Mouse (Mus musculus) liver, embryonic 12.5 days (tissue): Measurements from ENCODE around the gene Olig1. TPM values are rescaled to one million over a fixed set of nuclear protein-coding genes. Genes with fewer than 3 reads are reported as not detected.
A peak's percentile ranks its signal among the peaks of the same experiment; 100 is the strongest.

ENCODE experiments used
- ATAC-seq: fragments of 200-750 bp; cut with Nextera tagmentation; 2 replicates; pipeline ENCODE4 v1.8.0; 2017; ENCODE audit warnings: moderate number of reproducible peaks, mild to moderate bottlenecking, moderate library complexity
- H3K27ac ChIP-seq: fragments of 300-500 bp; sonication (generic); 2 replicates; pipeline ENCODE4 v1.5.1; 2016; ENCODE audit warnings: mild to moderate bottlenecking
- H3K27me3 ChIP-seq: fragments of 300-500 bp; sonication (generic); replicated peaks from 2 replicates; pipeline ENCODE4 v1.6.1; 2016; ENCODE audit warnings: mild to moderate bottlenecking, moderate library complexity
- H3K36me3 ChIP-seq: fragments of 300-500 bp; sonication (generic); 2 replicates; pipeline ENCODE4 v1.6.1; 2016; ENCODE audit warnings: mild to moderate bottlenecking, moderate library complexity
- H3K4me1 ChIP-seq: fragments of 300-500 bp; sonication (generic); 2 replicates; pipeline ENCODE4 v1.6.1; 2016
- H3K4me2 ChIP-seq: fragments of 300-500 bp; sonication (generic); 2 replicates; pipeline ENCODE4 v1.6.1; 2016; ENCODE audit warnings: mild to moderate bottlenecking, moderate library complexity
- H3K4me3 ChIP-seq: fragments of 300-500 bp; sonication (generic); 2 replicates; pipeline ENCODE4 v1.5.1; 2016; ENCODE audit warnings: mild to moderate bottlenecking, moderate library complexity
- H3K9ac ChIP-seq: fragments of 300-500 bp; sonication (generic); 2 replicates; pipeline ENCODE4 v1.6.1; 2016; ENCODE audit warnings: mild to moderate bottlenecking, moderate library complexity
- H3K9me3 ChIP-seq: fragments of 300-500 bp; sonication (generic); replicated peaks from 2 replicates; pipeline ENCODE4 v1.6.1; 2016; ENCODE audit warnings: mild to moderate bottlenecking, moderate library complexity
- WGBS: fragments of 180-500 bp; shearing (Covaris S2); methylation state at CpG from one replicate; pipeline ENCODE4 v1.1.7; 2016; ENCODE audit not compliant: insufficient replicate concordance; 5-methylcytosine and 5-hydroxymethylcytosine counted together
- polyA plus RNA-seq: library from polyadenylated mRNA; unstranded; fragments of >200 nt; fragmentation: Nextera tagmentation; extraction: Ambion mirVana; gene quantifications from 2 replicates; pipeline ENCODE4 v1.2.1, GENCODE M21; 2016

Gene Olig1
- polyA plus RNA-seq, 1 experiment from 2014 or later, result not detected

GRCm38 (mm10) chr16:91300641-91301441, 31.3 kb downstream of the Olig1 start:
- Histone ChIP-seq H3K9ac (no peak overlapping the region), H3K36me3 (no peaks in the 10 kb centered on the region), H3K4me2 (no peak overlapping the region), H3K4me1 (no peaks in the 10 kb centered on the region), H3K4me3 (no peak overlapping the region), H3K27ac (no peak overlapping the region), H3K9me3 (no peaks in the 10 kb centered on the region), H3K27me3 (peaks cover 82% of the 10 kb centered on the region)
- ATAC-seq, result no peak
- 47% methylated on average over 16 of the region's 16 CpGs for WGBS

GRCm38 (mm10) chr16:91301454-91301853, 31.9 kb downstream of the Olig1 start:
- Histone ChIP-seq H3K9ac (no peak overlapping the region), H3K27me3 (peaks cover 79% of the 10 kb centered on the region), H3K9me3 (no peaks in the 10 kb centered on the region), H3K4me1 (no peaks in the 10 kb centered on the region), H3K4me3 (no peak overlapping the region), H3K36me3 (no peaks in the 10 kb centered on the region), H3K27ac (no peak overlapping the region), H3K4me2 (no peak overlapping the region)
- ATAC-seq, result no peak
- 65% methylated on average over 18 of the region's 18 CpGs for WGBS

GRCm38 (mm10) chr16:91303776-91304709, 34.5 kb downstream of the Olig1 start:
- Histone ChIP-seq H3K27ac (no peak overlapping the region), H3K4me3 (no peak overlapping the region), H3K9ac (no peak overlapping the region), H3K27me3 (peaks cover 78% of the 10 kb centered on the region), H3K9me3 (no peaks in the 10 kb centered on the region), H3K36me3 (no peaks in the 10 kb centered on the region), H3K4me1 (no peaks in the 10 kb centered on the region), H3K4me2 (no peak overlapping the region)
- no peak for ATAC-seq
- 50% methylated on average over 26 of the region's 26 CpGs for WGBS

GRCm38 (mm10) chr16:91305512-91306111, 36.0 kb downstream of the Olig1 start:
- Histone ChIP-seq H3K4me2 (no peak overlapping the region), H3K27me3 (peaks cover 76% of the 10 kb centered on the region), H3K27ac (no peak overlapping the region), H3K4me3 (no peak overlapping the region), H3K9ac (no peak overlapping the region), H3K4me1 (no peaks in the 10 kb centered on the region), H3K36me3 (no peaks in the 10 kb centered on the region), H3K9me3 (no peaks in the 10 kb centered on the region)
- no peak for ATAC-seq
- WGBS, result 66% methylated on average over 16 of the region's 16 CpGs

GRCm38 (mm10) chr16:91309872-91310271, 40.3 kb downstream of the Olig1 start:
- Histone ChIP-seq H3K4me2 (no peak overlapping the region), H3K27ac (no peak overlapping the region), H3K4me3 (no peak overlapping the region), H3K4me1 (no peaks in the 10 kb centered on the region), H3K9ac (no peak overlapping the region), H3K27me3 (peaks cover 64% of the 10 kb centered on the region), H3K36me3 (no peaks in the 10 kb centered on the region), H3K9me3 (no peaks in the 10 kb centered on the region)
- 77% methylated on average over 3 of the region's 3 CpGs for WGBS
- ATAC-seq, result no peak

GRCm38 (mm10) chr16:91312921-91313320, 43.3 kb downstream of the Olig1 start:
- Histone ChIP-seq H3K27me3 (peaks cover 66% of the 10 kb centered on the region), H3K27ac (no peak overlapping the region), H3K9me3 (no peaks in the 10 kb centered on the region), H3K4me2 (no peak overlapping the region), H3K9ac (no peak overlapping the region), H3K4me1 (no peaks in the 10 kb centered on the region), H3K36me3 (no peaks in the 10 kb centered on the region), H3K4me3 (no peak overlapping the region)
- WGBS, result 62% methylated on average over 7 of the region's 7 CpGs
- no peak for ATAC-seq

- no peak overlapping the region for H3K4me3 ChIP-seq
- no peak overlapping the region for H3K27ac ChIP-seq
- ATAC-seq, result no peak
- peaks cover 64% of the 10 kb centered on the region for H3K27me3 ChIP-seq
- H3K36me3 ChIP-seq, result no peaks in the 10 kb centered on the region
- WGBS, result 7% methylated on average over 19 of the region's 19 CpGs
- H3K9me3 ChIP-seq, result no peaks in the 10 kb centered on the region
- no peak overlapping the region for H3K9ac ChIP-seq
- no peaks in the 10 kb centered on the region for H3K4me1 ChIP-seq
- H3K4me2 ChIP-seq, result 0 out of 2 replicates have a peak overlapping the region, but pooled peaks have one; percentile 3
Measured at GRCm38 (mm10) chr16:91314114-91314775, 44.7 kb downstream of the Olig1 start.

GRCm38 (mm10) chr16:91320191-91320590, 50.6 kb downstream of the Olig1 start:
- no peaks in the 10 kb centered on the region for H3K9me3 ChIP-seq
- no peak for ATAC-seq
- no peak overlapping the region for H3K4me2 ChIP-seq
- 0 out of 2 replicates have a peak, but pooled peaks cover 7% of the 10 kb centered on the region for H3K4me1 ChIP-seq
- WGBS, result 48% methylated on average over 10 of the region's 10 CpGs
- H3K36me3 ChIP-seq, result no peaks in the 10 kb centered on the region
- no peak overlapping the region for H3K4me3 ChIP-seq
- no peak overlapping the region for H3K27ac ChIP-seq
- H3K27me3 ChIP-seq, result peaks cover 41% of the 10 kb centered on the region
- H3K9ac ChIP-seq, result no peak overlapping the region

GRCm38 (mm10) chr16:91320608-91321007, 51.0 kb downstream of the Olig1 start:
- Histone ChIP-seq H3K36me3 (no peaks in the 10 kb centered on the region), H3K27me3 (peaks cover 39% of the 10 kb centered on the region), H3K4me3 (no peak overlapping the region), H3K27ac (no peak overlapping the region), H3K4me2 (no peak overlapping the region), H3K4me1 (0 out of 2 replicates have a peak, but pooled peaks cover 7% of the 10 kb centered on the region), H3K9ac (no peak overlapping the region), H3K9me3 (no peaks in the 10 kb centered on the region)
- ATAC-seq, result no peak
- WGBS, result 67% methylated on average over 15 of the region's 15 CpGs
